Mouse (Mus musculus): ENCODE measurements at regions not wholly inside any gene's neighbourhood (a gene's known extent, or its start where the extent isn't known, plus 50 kb on each side); places are given as distances from the start of the nearest gene placed in this dataset.

- DNase-seq (ENCODE audit: low read depth, low spot score), result peak; percentile 8
These were observed 729.7 kb upstream of the Large1 start for GRCm38 (mm10) chr8:74082866-74083618.

DNA sequence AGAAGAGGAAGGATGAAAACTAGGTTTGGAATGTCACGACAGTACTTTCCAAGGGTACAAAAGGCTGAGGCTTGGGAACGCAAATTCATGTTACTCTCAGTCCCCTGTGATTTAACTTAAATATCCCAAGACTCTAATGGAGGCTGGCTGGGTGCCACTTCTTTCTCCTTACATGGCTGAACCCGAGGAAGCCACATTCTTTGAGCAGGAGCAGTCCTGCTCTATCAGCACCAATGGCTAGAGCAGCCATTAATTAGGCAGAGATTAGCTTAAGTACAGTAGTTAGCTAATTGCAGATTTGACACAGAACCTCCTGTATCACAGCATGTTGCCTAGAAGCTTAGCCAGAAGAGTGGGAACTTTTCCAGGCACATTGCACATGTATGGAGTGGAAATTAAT lies 720.5 kb upstream of the Large1 start:
- peak; percentile 30 for DNase-seq (ENCODE audit: low read depth, low spot score)

GRCm38 (mm10) chr8:74071484-74071883 lies 718.1 kb upstream of the Large1 start:
- DNase-seq (ENCODE audit: low read depth, low spot score), result no peak
